Mouse (Mus musculus) midbrain, embryonic 11.5 days (tissue): ENCODE measurements around the gene Cpox. TPM values are rescaled to one million over a fixed set of nuclear protein-coding genes. Genes with fewer than 3 reads are reported as not detected.

Experiments
- ATAC-seq: fragments of 200-750 bp; cut with Nextera tagmentation; 2 replicates; pipeline ENCODE4 v1.8.0; 2017; ENCODE audit warnings: moderate TSS enrichment, moderate library complexity; ENCODE audit not compliant: low FRiP score
- DNase-seq: peaks from one replicate; pipeline ENCODE4 v3.0.0; 2015; ENCODE audit warnings: low spot score; ENCODE audit errors: missing footprints
- H3K27ac ChIP-seq: fragments of 300-500 bp; sonication (generic); 2 replicates; pipeline ENCODE4 v1.5.1; 2014; ENCODE audit warnings: low read depth, low read length
- H3K27me3 ChIP-seq: fragments of 300-500 bp; sonication (generic); 2 replicates; pipeline ENCODE4 v1.6.1; 2014; ENCODE audit warnings: mild to moderate bottlenecking, low read length, moderate library complexity, mixed read lengths; ENCODE audit not compliant: control insufficient read depth, insufficient read depth
- H3K36me3 ChIP-seq: fragments of 300-500 bp; sonication (generic); 2 replicates; pipeline ENCODE4 v1.6.1; 2014; ENCODE audit warnings: mild to moderate bottlenecking, low read length, moderate library complexity, mixed read lengths; ENCODE audit not compliant: control insufficient read depth, insufficient read depth
- H3K4me1 ChIP-seq: fragments of 300-500 bp; sonication (generic); 2 replicates; pipeline ENCODE4 v1.6.1; 2014; ENCODE audit warnings: low read length; ENCODE audit not compliant: control insufficient read depth, insufficient read depth
- H3K4me2 ChIP-seq: fragments of 300-500 bp; sonication (generic); 2 replicates; pipeline ENCODE4 v1.6.1; 2014; ENCODE audit warnings: mild to moderate bottlenecking, moderate library complexity
- H3K4me3 ChIP-seq: fragments of 300-500 bp; sonication (generic); 2 replicates; pipeline ENCODE4 v1.5.1; 2014; ENCODE audit warnings: low read depth, low read length
- H3K9ac ChIP-seq: fragments of 300-500 bp; sonication (generic); 2 replicates; pipeline ENCODE4 v1.6.1; 2014; ENCODE audit warnings: low read length
- H3K9me3 ChIP-seq: fragments of 300-500 bp; sonication (generic); 2 replicates; pipeline ENCODE4 v1.6.1; 2016; ENCODE audit warnings: low read length; ENCODE audit not compliant: control insufficient read depth
- WGBS: fragments of 180-500 bp; shearing (Covaris S2); extraction: QIAGEN DNeasy Blood & Tissue Kit; methylation state at CpG from one replicate; pipeline ENCODE4 v1.1.7; 2014; 5-methylcytosine and 5-hydroxymethylcytosine counted together
- polyA plus RNA-seq: library from polyadenylated mRNA; unstranded; fragments of >200 nt; fragmentation: Nextera tagmentation; extraction: Ambion mirVana; gene quantifications from 2 replicates; pipeline ENCODE4 v1.2.1, GENCODE M21; 2014

Gene Cpox
- polyA plus RNA-seq, 1 experiment from 2014 or later = 16.7 TPM

GRCm38 (mm10) chr16:58684537-58684936, 14.4 kb downstream of the Cpox start:
- Histone ChIP-seq H3K36me3 (no peaks in the 10 kb centered on the region), H3K27me3 (no peaks in the 10 kb centered on the region), H3K4me1 (no peaks in the 10 kb centered on the region), H3K9me3 (no peaks in the 10 kb centered on the region), H3K27ac (no peak overlapping the region), H3K4me3 (no peak overlapping the region), H3K4me2 (no peak overlapping the region), H3K9ac (no peak overlapping the region)
- ATAC-seq = no peak
- DNase-seq = no peak

GRCm38 (mm10) chr16:58685548-58686537, 15.8 kb downstream of the Cpox start:
- 84% methylated on average over 20 of the region's 20 CpGs for WGBS
- Histone ChIP-seq H3K4me3 (no peak overlapping the region), H3K4me1 (no peaks in the 10 kb centered on the region), H3K9me3 (no peaks in the 10 kb centered on the region), H3K9ac (no peak overlapping the region), H3K36me3 (no peaks in the 10 kb centered on the region), H3K4me2 (no peak overlapping the region), H3K27ac (no peak overlapping the region), H3K27me3 (no peaks in the 10 kb centered on the region)
- no peak for ATAC-seq
- DNase-seq = no peak

GRCm38 (mm10) chr16:58688534-58688933, 18.4 kb downstream of the Cpox start:
- H3K9ac ChIP-seq = no peak overlapping the region
- 94% methylated on average over 1 of the region's 1 CpGs for WGBS
- H3K27me3 ChIP-seq = no peaks in the 10 kb centered on the region
- no peak overlapping the region for H3K27ac ChIP-seq
- DNase-seq (no peak), ATAC-seq (no peak)
- H3K4me1 ChIP-seq = no peaks in the 10 kb centered on the region
- H3K9me3 ChIP-seq = no peaks in the 10 kb centered on the region
- no peak overlapping the region for H3K4me3 ChIP-seq
- H3K4me2 ChIP-seq = no peak overlapping the region
- H3K36me3 ChIP-seq = no peaks in the 10 kb centered on the region

GRCm38 (mm10) chr16:58689555-58690169, 19.6 kb downstream of the Cpox start:
- Histone ChIP-seq H3K27me3 (no peaks in the 10 kb centered on the region), H3K9me3 (no peaks in the 10 kb centered on the region), H3K4me1 (no peaks in the 10 kb centered on the region), H3K9ac (no peak overlapping the region), H3K4me2 (no peak overlapping the region), H3K36me3 (no peaks in the 10 kb centered on the region), H3K4me3 (no peak overlapping the region), H3K27ac (no peak overlapping the region)
- WGBS = 91% methylated on average over 5 of the region's 5 CpGs
- ATAC-seq = no peak
- no peak for DNase-seq

- 87% methylated on average over 5 of the region's 5 CpGs for WGBS
- Histone ChIP-seq H3K36me3 (no peaks in the 10 kb centered on the region), H3K9me3 (no peaks in the 10 kb centered on the region), H3K27ac (no peak overlapping the region), H3K4me2 (no peak overlapping the region), H3K4me1 (no peaks in the 10 kb centered on the region), H3K27me3 (no peaks in the 10 kb centered on the region), H3K9ac (no peak overlapping the region), H3K4me3 (no peak overlapping the region)
- DNase-seq (no peak), ATAC-seq (no peak)
These were observed 20.2 kb downstream of the Cpox start for GRCm38 (mm10) chr16:58690322-58690732.

GRCm38 (mm10) chr16:58694091-58694490, 24.0 kb downstream of the Cpox start:
- 89% methylated on average over 5 of the region's 5 CpGs for WGBS
- Histone ChIP-seq H3K9ac (no peak overlapping the region), H3K27ac (no peak overlapping the region), H3K36me3 (no peaks in the 10 kb centered on the region), H3K4me2 (no peak overlapping the region), H3K4me3 (no peak overlapping the region), H3K4me1 (no peaks in the 10 kb centered on the region), H3K9me3 (no peaks in the 10 kb centered on the region), H3K27me3 (no peaks in the 10 kb centered on the region)
- no peak for DNase-seq
- no peak for ATAC-seq

- Histone ChIP-seq H3K9ac (no peak overlapping the region), H3K4me3 (no peak overlapping the region), H3K4me2 (no peak overlapping the region), H3K9me3 (no peaks in the 10 kb centered on the region), H3K27ac (no peak overlapping the region), H3K36me3 (no peaks in the 10 kb centered on the region), H3K4me1 (no peaks in the 10 kb centered on the region), H3K27me3 (no peaks in the 10 kb centered on the region)
- 90% methylated on average over 3 of the region's 3 CpGs for WGBS
- no peak for ATAC-seq
- no peak for DNase-seq
These were observed 26.7 kb downstream of the Cpox start for GRCm38 (mm10) chr16:58696796-58697195.

- Histone ChIP-seq H3K27me3 (no peaks in the 10 kb centered on the region), H3K9me3 (no peaks in the 10 kb centered on the region), H3K4me2 (no peak overlapping the region), H3K36me3 (no peaks in the 10 kb centered on the region), H3K4me1 (no peaks in the 10 kb centered on the region), H3K27ac (no peak overlapping the region), H3K4me3 (no peak overlapping the region), H3K9ac (no peak overlapping the region)
- WGBS = 100% methylated on average over 1 of the region's 1 CpGs
- ATAC-seq (no peak), DNase-seq (no peak)
These were observed 27.2 kb downstream of the Cpox start for GRCm38 (mm10) chr16:58697261-58697660.

- WGBS = 86% methylated on average over 6 of the region's 6 CpGs
These were observed 30.1 kb downstream of the Cpox start for GRCm38 (mm10) chr16:58700174-58700573.

More at GRCm38 (mm10) chr16:58700174-58700573, 30.1 kb downstream of the Cpox start:
- Histone ChIP-seq H3K9me3 (no peaks in the 10 kb centered on the region), H3K36me3 (no peaks in the 10 kb centered on the region), H3K27me3 (no peaks in the 10 kb centered on the region), H3K9ac (no peak overlapping the region), H3K27ac (no peak overlapping the region), H3K4me2 (no peak overlapping the region), H3K4me1 (no peaks in the 10 kb centered on the region), H3K4me3 (no peak overlapping the region)
- ATAC-seq (no peak), DNase-seq (no peak)
